Mouse (Mus musculus): ENCODE measurements at regions not wholly inside any gene's neighbourhood (a gene's known extent, or its start where the extent isn't known, plus 50 kb on each side); places are given as distances from the start of the nearest gene placed in this dataset.

GRCm38 (mm10) chr16:77346128-77346527 lies 255.8 kb downstream of the Gm11146 start:
- Histone ChIP-seq H3K27me3 (no peaks in the 10 kb centered on the region), H3K27ac (0 out of 2 replicates have a peak overlapping the region, but pooled peaks have one; percentile 2)
- ATAC-seq: no peak

GRCm38 (mm10) chr16:77332285-77332684 lies 269.6 kb downstream of the Gm11146 start:
- WGBS: 43% methylated on average over 6 of the region's 6 CpGs
- H3K27me3 ChIP-seq: no peaks in the 10 kb centered on the region
- 0 out of 2 replicates have a peak, but pooled peaks cover 5% of the 10 kb centered on the region for H3K36me3 ChIP-seq
- peak overlapping the region; percentile 45 for H3K4me2 ChIP-seq (replicated peaks)
- H3K27ac ChIP-seq: peak overlapping the region; percentile 56
- peak overlapping the region; percentile 20 for H3K4me3 ChIP-seq (replicated peaks)
- peak overlapping the region; percentile 44 for H3K9ac ChIP-seq (replicated peaks)
- H3K9me3 ChIP-seq: no peaks in the 10 kb centered on the region
- H3K4me1 ChIP-seq (replicated peaks): peaks cover 39% of the 10 kb centered on the region
- no peak for ATAC-seq

More at GRCm38 (mm10) chr16:77346128-77346527, 255.8 kb downstream of the Gm11146 start:
- Histone ChIP-seq H3K4me3 (replicated peaks) (no peak overlapping the region), H3K4me1 (replicated peaks) (0 out of 2 replicates have a peak, but pooled peaks cover 2% of the 10 kb centered on the region), H3K9me3 (no peaks in the 10 kb centered on the region), H3K36me3 (no peaks in the 10 kb centered on the region), H3K9ac (replicated peaks) (no peak overlapping the region), H3K4me2 (replicated peaks) (no peak overlapping the region)
- WGBS: 84% methylated on average over 7 of the region's 7 CpGs

GRCm38 (mm10) chr16:77330996-77331395 lies 270.9 kb downstream of the Gm11146 start:
- 0 out of 2 replicates have a peak, but pooled peaks have one; percentile 31 for ATAC-seq
- peak overlapping the region; percentile 74 for H3K9ac ChIP-seq (replicated peaks)

GRCm38 (mm10) chr16:77329711-77330530 lies 272.0 kb downstream of the Gm11146 start:
- ATAC-seq: no peak
- Histone ChIP-seq H3K4me3 (replicated peaks) (peak overlapping the region; percentile 49), H3K9me3 (no peaks in the 10 kb centered on the region), H3K4me1 (replicated peaks) (peaks cover 42% of the 10 kb centered on the region), H3K9ac (replicated peaks) (peak overlapping the region; percentile 74), H3K27me3 (no peaks in the 10 kb centered on the region), H3K4me2 (replicated peaks) (peak overlapping the region; percentile 60), H3K36me3 (0 out of 2 replicates have a peak, but pooled peaks cover 5% of the 10 kb centered on the region), H3K27ac (peak overlapping the region; percentile 91)
- WGBS: 3% methylated on average over 10 of the region's 10 CpGs

More at GRCm38 (mm10) chr16:77330996-77331395, 270.9 kb downstream of the Gm11146 start:
- Histone ChIP-seq H3K4me1 (replicated peaks) (peaks cover 42% of the 10 kb centered on the region), H3K4me2 (replicated peaks) (peak overlapping the region; percentile 60), H3K9me3 (no peaks in the 10 kb centered on the region), H3K36me3 (0 out of 2 replicates have a peak, but pooled peaks cover 5% of the 10 kb centered on the region), H3K27ac (peak overlapping the region; percentile 91), H3K27me3 (no peaks in the 10 kb centered on the region), H3K4me3 (replicated peaks) (peak overlapping the region; percentile 49)
- WGBS: 4% methylated on average over 8 of the region's 8 CpGs

GRCm38 (mm10) chr16:77329160-77329691 lies 272.7 kb downstream of the Gm11146 start:
- Histone ChIP-seq H3K27ac (peak overlapping the region; percentile 91), H3K9ac (replicated peaks) (peak overlapping the region; percentile 74), H3K9me3 (no peaks in the 10 kb centered on the region), H3K4me3 (replicated peaks) (peak overlapping the region; percentile 49), H3K4me2 (replicated peaks) (peak overlapping the region; percentile 60), H3K36me3 (0 out of 2 replicates have a peak, but pooled peaks cover 5% of the 10 kb centered on the region), H3K4me1 (replicated peaks) (peaks cover 42% of the 10 kb centered on the region), H3K27me3 (no peaks in the 10 kb centered on the region)
- 3% methylated on average over 17 of the region's 17 CpGs for WGBS
- peak; percentile 72 for ATAC-seq

- peak overlapping the region; percentile 74 for H3K9ac ChIP-seq (replicated peaks)
- WGBS: 17% methylated on average over 6 of the region's 6 CpGs
Observed at GRCm38 (mm10) chr16:77328628-77329159, 273.2 kb downstream of the Gm11146 start.

GRCm38 (mm10) chr16:77328049-77328448 lies 273.8 kb downstream of the Gm11146 start:
- Histone ChIP-seq H3K4me1 (replicated peaks) (peaks cover 42% of the 10 kb centered on the region), H3K27ac (peak overlapping the region; percentile 39; the same call in 1 of the 2 replicates), H3K27me3 (no peaks in the 10 kb centered on the region), H3K36me3 (no peaks in the 10 kb centered on the region), H3K9me3 (no peaks in the 10 kb centered on the region), H3K4me3 (replicated peaks) (no peak overlapping the region), H3K9ac (replicated peaks) (no peak overlapping the region), H3K4me2 (replicated peaks) (peak overlapping the region; percentile 32)
- WGBS: 41% methylated on average over 5 of the region's 5 CpGs
- no peak for ATAC-seq

More at GRCm38 (mm10) chr16:77328628-77329159, 273.2 kb downstream of the Gm11146 start:
- Histone ChIP-seq H3K9me3 (no peaks in the 10 kb centered on the region), H3K4me1 (replicated peaks) (peaks cover 42% of the 10 kb centered on the region), H3K27me3 (no peaks in the 10 kb centered on the region), H3K4me2 (replicated peaks) (peak overlapping the region; percentile 60), H3K4me3 (replicated peaks) (peak overlapping the region; percentile 49), H3K27ac (peak overlapping the region; percentile 91), H3K36me3 (0 out of 2 replicates have a peak, but pooled peaks cover 4% of the 10 kb centered on the region)
- peak; percentile 22; the same call in 1 of the 2 replicates for ATAC-seq

GRCm38 (mm10) chr16:77322338-77322737 lies 279.6 kb downstream of the Gm11146 start:
- Histone ChIP-seq H3K9me3 (no peaks in the 10 kb centered on the region), H3K4me1 (replicated peaks) (peaks cover 9% of the 10 kb centered on the region), H3K36me3 (no peaks in the 10 kb centered on the region), H3K9ac (replicated peaks) (no peak overlapping the region), H3K27ac (no peak overlapping the region), H3K4me3 (replicated peaks) (no peak overlapping the region), H3K27me3 (no peaks in the 10 kb centered on the region), H3K4me2 (replicated peaks) (no peak overlapping the region)
- 37% methylated on average over 5 of the region's 5 CpGs for WGBS
- peak; percentile 60; the same call in 1 of the 2 replicates for ATAC-seq

GRCm38 (mm10) chr16:77318150-77318549 lies 283.7 kb downstream of the Gm11146 start:
- H3K9me3 ChIP-seq: no peaks in the 10 kb centered on the region
- no peak overlapping the region for H3K27ac ChIP-seq
- H3K4me1 ChIP-seq (replicated peaks): peaks cover 5% of the 10 kb centered on the region
- 96% methylated on average over 1 of the region's 1 CpGs for WGBS
- H3K4me3 ChIP-seq (replicated peaks): no peak overlapping the region
- peaks cover 2% of the 10 kb centered on the region; the same call in 1 of the 2 replicates for H3K36me3 ChIP-seq
- no peak overlapping the region for H3K4me2 ChIP-seq (replicated peaks)
- ATAC-seq: no peak
- no peaks in the 10 kb centered on the region for H3K27me3 ChIP-seq
- no peak overlapping the region for H3K9ac ChIP-seq (replicated peaks)

GRCm38 (mm10) chr16:77315354-77315753 lies 286.5 kb downstream of the Gm11146 start:
- WGBS: 69% methylated on average over 1 of the region's 1 CpGs
- Histone ChIP-seq H3K4me2 (replicated peaks) (no peak overlapping the region), H3K9ac (replicated peaks) (no peak overlapping the region), H3K36me3 (peaks cover 7% of the 10 kb centered on the region; the same call in 1 of the 2 replicates), H3K27me3 (no peaks in the 10 kb centered on the region), H3K4me3 (replicated peaks) (no peak overlapping the region), H3K27ac (no peak overlapping the region), H3K4me1 (replicated peaks) (no peaks in the 10 kb centered on the region), H3K9me3 (no peaks in the 10 kb centered on the region)
- no peak for ATAC-seq

- ATAC-seq: no peak
- H3K27me3 ChIP-seq: no peaks in the 10 kb centered on the region
- H3K4me1 ChIP-seq (replicated peaks): no peaks in the 10 kb centered on the region
- H3K36me3 ChIP-seq: peaks cover 7% of the 10 kb centered on the region; the same call in 1 of the 2 replicates
- H3K4me3 ChIP-seq (replicated peaks): no peak overlapping the region
- H3K9ac ChIP-seq (replicated peaks): no peak overlapping the region
- H3K27ac ChIP-seq: no peak overlapping the region
- H3K9me3 ChIP-seq: no peaks in the 10 kb centered on the region
- no peak overlapping the region for H3K4me2 ChIP-seq (replicated peaks)
Observed at GRCm38 (mm10) chr16:77313195-77313594, 288.7 kb downstream of the Gm11146 start.

All from midbrain, embryonic 13.5 days (tissue).